Comparison of ENCODE assay signal across 8 mouse cellular contexts in genomic region chr17:27989807-27990542, GRCm38 (mm10).
DNase-seq lines count a peak whose midpoint lies in the region.

No protein-coding gene starts in this region.

- peaks cover 8% of the 10 kb centered on the region; the same call in 1 of the 2 replicates for H3K4me1 ChIP-seq in limb, embryonic 10.5 days

- H3K4me3 ChIP-seq in limb, embryonic 10.5 days: no peak overlapping the region

- H3K27me3 ChIP-seq in limb, embryonic 10.5 days (ENCODE audit: low read depth, poor library complexity, severe bottlenecking): no peaks in the 10 kb centered on the region

- intact Hi-C loops in gastrocnemius, postnatal 36 days (cut with DNase I): loop anchor here (2.0 to 5.0 kb wide), 4 partner anchors 52 to 172 kb away; partner anchors contain the start of gene Tcp11

- 44% methylated on average over 15 of the region's 15 CpGs for WGBS in limb, embryonic 10.5 days

- H3K9me3 ChIP-seq in limb, embryonic 10.5 days (replicated peaks): no peaks in the 10 kb centered on the region

- peak overlapping the region; percentile 25; the same call in 1 of the 2 replicates for H3K27ac ChIP-seq in limb, embryonic 10.5 days

- peaks cover 91% of the 10 kb centered on the region for H3K36me3 ChIP-seq in limb, embryonic 10.5 days

- peak; percentile 41 for DNase-seq in 3134 (ENCODE audit: extremely low read depth, insufficient read length, low spot score)
- DNase-seq in adrenal gland, adult 18-20 months (ENCODE audit: low spot score in 2 of 2): peak; percentile 84 to 92
- DNase-seq in embryo, embryonic 11 days: peak; percentile 88
- peak; percentile 78 to 80 for DNase-seq in gastrocnemius, postnatal 36 days
- DNase-seq in kidney, adult 18-20 months: peak; percentile 82
- DNase-seq in limb, embryonic 10.5 days (ENCODE audit: low spot score): peak; percentile 93
- peak; percentile 56 to 66 for DNase-seq in monocyte, adult 2 months (ENCODE audit: low read depth in 1 of 2, low spot score in 2 of 2)
- DNase-seq in spleen, postnatal 4 days (ENCODE audit: low spot score in 2 of 2): peak; percentile 80 to 94

Comparison
In these comparisons a context has a peak if more than half of its experiments do, and no peak if none do; other contexts are left out.
1. DNase-seq: peak in every context shown above with its lines; median percentile 93 in limb, embryonic 10.5 days; 88 in adrenal gland, adult 18-20 months; 88 in embryo, embryonic 11 days; 87 in spleen, postnatal 4 days; 82 in kidney, adult 18-20 months; 79 in gastrocnemius, postnatal 36 days; 61 in monocyte, adult 2 months; 41 in 3134.